Mouse (Mus musculus): ENCODE measurements around the gene Tfcp2. TPM values are rescaled to one million over a fixed set of nuclear protein-coding genes. Genes with fewer than 3 reads are reported as not detected.

Tfcp2 gene
- total and polyA plus RNA-seq, 3 experiments = 20.4 to 21.5 TPM; not detected in 1

DNA sequence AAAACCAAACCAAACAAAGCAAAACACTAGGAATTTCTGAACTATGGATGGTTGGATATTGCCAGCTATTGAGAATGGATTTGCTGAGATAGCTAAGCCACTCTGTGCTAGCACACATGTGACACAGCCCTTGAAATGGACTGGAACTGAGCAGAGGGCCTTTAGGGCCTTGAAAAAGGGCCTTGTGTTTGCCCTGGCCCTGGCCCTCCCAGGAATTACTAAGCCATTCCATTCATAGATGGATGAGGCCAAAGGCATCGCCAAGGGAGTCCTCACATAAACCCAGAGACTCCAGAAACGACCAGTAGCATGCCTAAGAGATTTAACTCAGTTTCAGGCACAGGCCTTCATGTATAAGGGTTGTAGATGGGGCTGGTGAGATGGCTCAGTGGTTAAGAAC, 14.7 kb upstream of the Tfcp2 start:
- Histone ChIP-seq H3K27ac (ENCODE audit: control insufficient read depth, low read depth, low read length) (no peak overlapping the region), H3K79me2 (ENCODE audit: control insufficient read depth, insufficient read depth, low read length, poor library complexity) (no peaks in the 10 kb centered on the region), H3K4me3 (ENCODE audit: control insufficient read depth in 1 of 2, insufficient read depth in 1 of 2, low read depth in 2 of 2, low read length in 2 of 2) (no peak overlapping the region), H3K27me3 (ENCODE audit: control insufficient read depth in 1 of 2, insufficient read depth in 2 of 2, low read length in 2 of 2) (peaks cover 8 to 9% of the 10 kb centered on the region in 2 experiments), H3K9ac (ENCODE audit: control insufficient read depth, low read depth, low read length, poor library complexity, severe bottlenecking) (no peak overlapping the region), H3K4me1 (ENCODE audit: control insufficient read depth in 1 of 2, insufficient read depth in 2 of 2, low read length in 2 of 2) (no peaks in the 10 kb centered on the region), H3K36me3 (ENCODE audit: control insufficient read depth in 1 of 2, insufficient read depth in 2 of 2, low read length in 2 of 2) (no peaks in the 10 kb centered on the region), H3K9me3 (replicated peaks; ENCODE audit: insufficient read depth, low read length) (no peaks in the 10 kb centered on the region)
- no peak for DNase-seq (ENCODE audit: low read depth, low spot score)
- no peak for TF ChIP-seq CHD1 (IDR thresholded peaks at IDR 0.05; ENCODE audit: low read depth, low read length)
- TF ChIP-seq UBTF (IDR thresholded peaks at IDR 0.05; ENCODE audit: borderline replicate concordance, insufficient read depth, low read depth, low read length) = no peak
- TF ChIP-seq ETS1 (IDR thresholded peaks at IDR 0.05; ENCODE audit: low read depth, low read length) = no peak
- TF ChIP-seq SIN3A (IDR thresholded peaks at IDR 0.05; ENCODE audit: low read length) = no peak
- TF ChIP-seq ZC3H11A (IDR thresholded peaks at IDR 0.05; ENCODE audit: low read depth, low read length) = no peak
- TF ChIP-seq ZNF384 (IDR thresholded peaks at IDR 0.05; ENCODE audit: low read depth, low read length) = no peak
- no peak for TF ChIP-seq NRF1 (IDR thresholded peaks at IDR 0.05; ENCODE audit: insufficient read depth, low read depth, low read length, poor library complexity, severe bottlenecking)
- no peak for TF ChIP-seq USF2 (IDR thresholded peaks at IDR 0.05; ENCODE audit: borderline replicate concordance in 1 of 2, insufficient read depth in 1 of 2, low read depth in 1 of 2, low read length in 2 of 2)
- TF ChIP-seq ZMIZ1 (IDR thresholded peaks at IDR 0.05; ENCODE audit: low read depth, low read length) = no peak
- no peak for TF ChIP-seq CTCF (IDR thresholded peaks at IDR 0.05 in 2 of 3, conservative IDR thresholded peaks at IDR 0.05 in 1 of 3; ENCODE audit: control insufficient read depth in 1 of 3, insufficient read depth in 1 of 3, low read depth in 2 of 3, low read length in 3 of 3, poor library complexity in 1 of 3, severe bottlenecking in 1 of 3)
- no peak for TF ChIP-seq MXI1 (IDR thresholded peaks at IDR 0.05; ENCODE audit: low read depth, low read length)
- TF ChIP-seq ELF1 (IDR thresholded peaks at IDR 0.05; ENCODE audit: low read depth, low read length) = no peak

DNA sequence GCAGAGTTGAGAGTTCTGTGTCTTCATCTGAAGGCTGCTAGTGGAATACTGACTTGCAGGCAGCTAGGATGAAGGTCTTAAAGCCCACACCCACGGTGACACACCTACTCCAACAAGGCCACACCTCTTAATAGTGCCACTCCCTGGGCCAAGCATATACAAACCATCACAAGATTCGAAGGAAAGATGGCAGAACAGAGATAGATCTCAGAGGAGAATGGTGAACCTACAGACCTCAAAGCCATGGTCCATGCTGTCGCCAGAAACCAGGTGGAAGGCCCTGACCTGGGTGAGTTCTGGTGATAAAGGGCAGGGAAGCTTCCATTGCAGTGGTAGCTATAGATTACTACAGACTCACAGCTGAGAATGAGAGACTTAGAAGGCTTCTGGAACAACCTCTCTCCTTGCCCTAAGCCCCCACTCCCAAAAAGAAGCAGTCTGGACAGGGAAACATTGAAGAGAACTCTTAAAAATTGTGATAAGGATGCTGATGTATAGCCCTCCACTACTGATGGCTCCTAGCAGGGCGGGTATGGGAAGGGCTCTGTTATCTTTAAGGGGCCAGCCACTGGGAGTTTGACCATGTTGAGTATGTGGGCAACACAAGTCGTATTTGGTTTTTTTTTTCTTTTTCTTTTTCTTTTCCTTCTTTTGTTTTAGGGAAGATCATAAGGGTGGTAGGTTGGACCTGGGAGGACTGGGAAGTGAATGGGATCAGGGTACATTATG, 6.1 kb upstream of the Tfcp2 start:
- TF ChIP-seq TAL1 (IDR thresholded peaks at IDR 0.05; ENCODE audit: low read length) = peak; percentile 11; the same call in 1 of the 2 replicates
- no peak for TF ChIP-seq POLR2AphosphoS2 (IDR thresholded peaks at IDR 0.05; ENCODE audit: low read length)
- TF ChIP-seq ZNF384 (IDR thresholded peaks at IDR 0.05; ENCODE audit: low read depth, low read length) = 0 out of 2 replicates have a peak, but pooled peaks have one; percentile 7
- 0 out of 2 replicates have a peak, but pooled peaks have one; percentile 37 for TF ChIP-seq GATA1 (IDR thresholded peaks at IDR 0.05; ENCODE audit: low read depth, low read length)
- no peak for TF ChIP-seq CHD1 (IDR thresholded peaks at IDR 0.05; ENCODE audit: low read depth, low read length)
- no peak for TF ChIP-seq SMC3 (IDR thresholded peaks at IDR 0.05; ENCODE audit: low read depth, low read length)
- Histone ChIP-seq H3K4me1 (ENCODE audit: control insufficient read depth in 1 of 2, insufficient read depth in 2 of 2, low read length in 2 of 2) (peaks cover 10 to 33% of the 10 kb centered on the region in 2 experiments), H3K4me3 (ENCODE audit: control insufficient read depth in 1 of 2, insufficient read depth in 1 of 2, low read depth in 2 of 2, low read length in 2 of 2) (no peak overlapping the region), H3K27ac (ENCODE audit: control insufficient read depth, low read depth, low read length) (no peak overlapping the region), H3K9ac (ENCODE audit: control insufficient read depth, low read depth, low read length, poor library complexity, severe bottlenecking) (no peak overlapping the region), H3K27me3 (ENCODE audit: control insufficient read depth in 1 of 2, insufficient read depth in 2 of 2, low read length in 2 of 2) (no peaks in the 10 kb centered on the region), H3K9me3 (replicated peaks; ENCODE audit: insufficient read depth, low read length) (no peaks in the 10 kb centered on the region), H3K79me2 (ENCODE audit: control insufficient read depth, insufficient read depth, low read length, poor library complexity) (no peaks in the 10 kb centered on the region), H3K36me3 (ENCODE audit: control insufficient read depth in 1 of 2, insufficient read depth in 2 of 2, low read length in 2 of 2) (peaks cover 0 to 18% of the 10 kb centered on the region in 2 experiments; a peak in 2 of 4 replicates)
- DNase-seq (ENCODE audit: low read depth, low spot score) = no peak
